Mouse (Mus musculus) liver, adult 2 months (tissue): ENCODE data around the gene Castor2.

Source experiments
- CTCF ChIP-seq: fragments of 200-500 bp; IDR thresholded peaks from 2 replicates; pipeline ENCODE4 v1.5.1; 2011; ENCODE audit warnings: low read depth, low read length, control low read depth
- POLR2A ChIP-seq: fragments of 200-500 bp; IDR thresholded peaks from 2 replicates; pipeline ENCODE4 v1.6.1; 2011; ENCODE audit warnings: low read length, control low read depth; ENCODE audit not compliant: insufficient read depth; ENCODE audit errors: extremely low read depth

DNA sequence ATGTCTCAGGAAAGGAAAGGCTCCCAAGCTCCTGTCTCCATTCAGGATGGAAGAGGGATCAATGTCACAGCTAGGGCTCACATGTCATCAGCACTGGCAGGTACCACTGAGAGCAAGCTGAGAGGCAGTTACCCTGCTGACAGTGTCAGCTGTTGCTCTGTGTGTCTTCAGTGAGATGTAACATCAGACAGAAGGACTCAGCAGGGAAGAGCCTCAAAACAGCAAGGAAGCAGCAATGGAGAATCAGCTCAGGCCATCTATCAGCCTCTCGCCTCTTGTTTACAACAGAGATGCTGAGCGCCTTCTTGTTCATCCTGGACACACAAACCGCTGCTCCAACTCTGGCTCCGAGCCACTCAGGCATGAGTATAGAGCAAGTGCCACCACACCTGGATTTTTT, 45.0 kb upstream of the Castor2 start:
- TF ChIP-seq CTCF (no peak), POLR2A (no peak)
